Mouse (Mus musculus): Measurements from ENCODE around the gene Hmcn2. TPM values are rescaled to one million over a fixed set of nuclear protein-coding genes. Genes with fewer than 3 reads are reported as not detected.

The Hmcn2 gene
- total and polyA plus RNA-seq, 2 experiments from 2014 or later = 0.24 to 0.33 TPM

- Histone ChIP-seq H3K36me3 (ENCODE audit: insufficient read depth) (no peaks in the 10 kb centered on the region), H3K9ac (no peak overlapping the region), H3K27ac (ENCODE audit: low read depth, low read length) (no peak overlapping the region), H3K27me3 (ENCODE audit: insufficient read depth, low read length) (peaks cover 27% of the 10 kb centered on the region), H3K4me1 (ENCODE audit: insufficient read depth) (no peaks in the 10 kb centered on the region), H3K9me3 (ENCODE audit: low read length) (no peaks in the 10 kb centered on the region), H3K4me2 (ENCODE audit: low read depth) (no peak overlapping the region), H3K4me3 (ENCODE audit: low read depth, low read length) (no peak overlapping the region)
- DNase-seq (peak; percentile 83), ATAC-seq (peak; percentile 56; the same call in 1 of the 2 replicates)
- peak; percentile 98 for TF ChIP-seq CTCF (IDR thresholded peaks at IDR 0.05; ENCODE audit: low read depth)
- 17% methylated on average over 5 of the region's 5 CpGs for WGBS
Measured at GRCm38 (mm10) chr2:31484187-31484586, 170.0 kb downstream of the Hmcn2 start.

- ATAC-seq (no peak), DNase-seq (no peak)
- H3K36me3 ChIP-seq (ENCODE audit: insufficient read depth) = no peaks in the 10 kb centered on the region
- no peak for TF ChIP-seq CTCF (IDR thresholded peaks at IDR 0.05; ENCODE audit: low read depth)
- 24% methylated on average over 12 of the region's 12 CpGs for WGBS
- peaks cover 26% of the 10 kb centered on the region for H3K27me3 ChIP-seq (ENCODE audit: insufficient read depth, low read length)
- no peak overlapping the region for H3K4me2 ChIP-seq (ENCODE audit: low read depth)
- no peak overlapping the region for H3K27ac ChIP-seq (ENCODE audit: low read depth, low read length)
- H3K9me3 ChIP-seq (ENCODE audit: low read length) = no peaks in the 10 kb centered on the region
- H3K4me3 ChIP-seq (ENCODE audit: low read depth, low read length) = no peak overlapping the region
- H3K9ac ChIP-seq = no peak overlapping the region
- H3K4me1 ChIP-seq (ENCODE audit: insufficient read depth) = no peaks in the 10 kb centered on the region
Measured at GRCm38 (mm10) chr2:31489166-31489565, 175.0 kb downstream of the Hmcn2 start.

GRCm38 (mm10) chr2:31490556-31490955, 176.3 kb downstream of the Hmcn2 start:
- no peak for ATAC-seq
- Histone ChIP-seq H3K4me3 (ENCODE audit: low read depth, low read length) (no peak overlapping the region), H3K4me1 (ENCODE audit: insufficient read depth) (peaks cover 7% of the 10 kb centered on the region; the same call in 1 of the 2 replicates), H3K27ac (ENCODE audit: low read depth, low read length) (no peak overlapping the region), H3K9ac (no peak overlapping the region), H3K27me3 (ENCODE audit: insufficient read depth, low read length) (peaks cover 21% of the 10 kb centered on the region), H3K4me2 (ENCODE audit: low read depth) (no peak overlapping the region), H3K9me3 (ENCODE audit: low read length) (no peaks in the 10 kb centered on the region), H3K36me3 (ENCODE audit: insufficient read depth) (no peaks in the 10 kb centered on the region)
- no peak for TF ChIP-seq CTCF (IDR thresholded peaks at IDR 0.05; ENCODE audit: low read depth)
- no peak for DNase-seq
- WGBS = 92% methylated on average over 2 of the region's 2 CpGs

- Histone ChIP-seq H3K4me1 (ENCODE audit: insufficient read depth) (peaks cover 15% of the 10 kb centered on the region; the same call in 1 of the 2 replicates), H3K4me3 (ENCODE audit: low read depth, low read length) (no peak overlapping the region), H3K36me3 (ENCODE audit: insufficient read depth) (no peaks in the 10 kb centered on the region), H3K27ac (ENCODE audit: low read depth, low read length) (no peak overlapping the region), H3K9ac (no peak overlapping the region), H3K4me2 (ENCODE audit: low read depth) (no peak overlapping the region), H3K9me3 (ENCODE audit: low read length) (no peaks in the 10 kb centered on the region), H3K27me3 (ENCODE audit: insufficient read depth, low read length) (peaks cover 19% of the 10 kb centered on the region)
- no peak for DNase-seq
- no peak for ATAC-seq
- TF ChIP-seq CTCF (IDR thresholded peaks at IDR 0.05; ENCODE audit: low read depth) = no peak; the same call in 1 of the 2 replicates
- 93% methylated on average over 8 of the region's 8 CpGs for WGBS
Measured at GRCm38 (mm10) chr2:31492308-31492707, 178.1 kb downstream of the Hmcn2 start.

GRCm38 (mm10) chr2:31493243-31493642, 179.0 kb downstream of the Hmcn2 start:
- 18% methylated on average over 10 of the region's 11 CpGs for WGBS

GRCm38 (mm10) chr2:31494315-31494714, 180.1 kb downstream of the Hmcn2 start:
- Histone ChIP-seq H3K4me3 (ENCODE audit: low read depth, low read length) (no peak overlapping the region), H3K27me3 (ENCODE audit: insufficient read depth, low read length) (peaks cover 28% of the 10 kb centered on the region), H3K9me3 (ENCODE audit: low read length) (no peaks in the 10 kb centered on the region), H3K9ac (no peak overlapping the region), H3K27ac (ENCODE audit: low read depth, low read length) (no peak overlapping the region), H3K4me2 (ENCODE audit: low read depth) (no peak overlapping the region), H3K4me1 (ENCODE audit: insufficient read depth) (peaks cover 15% of the 10 kb centered on the region; the same call in 1 of the 2 replicates), H3K36me3 (ENCODE audit: insufficient read depth) (no peaks in the 10 kb centered on the region)
- ATAC-seq (no peak), DNase-seq (no peak)
- TF ChIP-seq CTCF (IDR thresholded peaks at IDR 0.05; ENCODE audit: low read depth) = no peak
- 53% methylated on average over 5 of the region's 5 CpGs for WGBS

More at GRCm38 (mm10) chr2:31493243-31493642, 179.0 kb downstream of the Hmcn2 start:
- Histone ChIP-seq H3K27ac (ENCODE audit: low read depth, low read length) (no peak overlapping the region), H3K4me1 (ENCODE audit: insufficient read depth) (peaks cover 15% of the 10 kb centered on the region; the same call in 1 of the 2 replicates), H3K9ac (no peak overlapping the region), H3K27me3 (ENCODE audit: insufficient read depth, low read length) (peaks cover 17% of the 10 kb centered on the region), H3K4me3 (ENCODE audit: low read depth, low read length) (no peak overlapping the region), H3K36me3 (ENCODE audit: insufficient read depth) (no peaks in the 10 kb centered on the region), H3K9me3 (ENCODE audit: low read length) (no peaks in the 10 kb centered on the region), H3K4me2 (ENCODE audit: low read depth) (no peak overlapping the region)
- TF ChIP-seq CTCF (IDR thresholded peaks at IDR 0.05; ENCODE audit: low read depth) = no peak
- ATAC-seq = no peak
- no peak for DNase-seq

- TF ChIP-seq CTCF (IDR thresholded peaks at IDR 0.05; ENCODE audit: low read depth) = no peak
- no peak for ATAC-seq
- no peak overlapping the region for H3K9ac ChIP-seq
- no peak overlapping the region for H3K4me3 ChIP-seq (ENCODE audit: low read depth, low read length)
- no peaks in the 10 kb centered on the region for H3K9me3 ChIP-seq (ENCODE audit: low read length)
- H3K27me3 ChIP-seq (ENCODE audit: insufficient read depth, low read length) = peaks cover 30% of the 10 kb centered on the region
- no peak overlapping the region for H3K27ac ChIP-seq (ENCODE audit: low read depth, low read length)
- H3K4me1 ChIP-seq (ENCODE audit: insufficient read depth) = peaks cover 15% of the 10 kb centered on the region; the same call in 1 of the 2 replicates
- WGBS = 13% methylated on average over 13 of the region's 13 CpGs
- DNase-seq = no peak
- H3K36me3 ChIP-seq (ENCODE audit: insufficient read depth) = no peaks in the 10 kb centered on the region
- H3K4me2 ChIP-seq (ENCODE audit: low read depth) = no peak overlapping the region
Measured at GRCm38 (mm10) chr2:31495046-31495476, 180.8 kb downstream of the Hmcn2 start.

Data from forebrain, postnatal 0 days (tissue).